Mouse (Mus musculus) monocyte, adult 2 months (primary cell): Measurements from ENCODE around the gene Aqp6.

ENCODE experiments used
- DNase-seq, 2 experiments: peaks; one replicate each; pipeline ENCODE4 v3.0.0; 2022; ENCODE audit warnings: low spot score in 2 of 2, low read depth in 1 of 2

Gene Aqp6

GRCm38 (mm10) chr15:99596841-99597240 is 4.4 kb upstream of the Aqp6 start:
- DNase-seq, result no peak

- no peak for DNase-seq
These were observed 3.6 kb upstream of the Aqp6 start for GRCm38 (mm10) chr15:99597596-99597995.

DNA sequence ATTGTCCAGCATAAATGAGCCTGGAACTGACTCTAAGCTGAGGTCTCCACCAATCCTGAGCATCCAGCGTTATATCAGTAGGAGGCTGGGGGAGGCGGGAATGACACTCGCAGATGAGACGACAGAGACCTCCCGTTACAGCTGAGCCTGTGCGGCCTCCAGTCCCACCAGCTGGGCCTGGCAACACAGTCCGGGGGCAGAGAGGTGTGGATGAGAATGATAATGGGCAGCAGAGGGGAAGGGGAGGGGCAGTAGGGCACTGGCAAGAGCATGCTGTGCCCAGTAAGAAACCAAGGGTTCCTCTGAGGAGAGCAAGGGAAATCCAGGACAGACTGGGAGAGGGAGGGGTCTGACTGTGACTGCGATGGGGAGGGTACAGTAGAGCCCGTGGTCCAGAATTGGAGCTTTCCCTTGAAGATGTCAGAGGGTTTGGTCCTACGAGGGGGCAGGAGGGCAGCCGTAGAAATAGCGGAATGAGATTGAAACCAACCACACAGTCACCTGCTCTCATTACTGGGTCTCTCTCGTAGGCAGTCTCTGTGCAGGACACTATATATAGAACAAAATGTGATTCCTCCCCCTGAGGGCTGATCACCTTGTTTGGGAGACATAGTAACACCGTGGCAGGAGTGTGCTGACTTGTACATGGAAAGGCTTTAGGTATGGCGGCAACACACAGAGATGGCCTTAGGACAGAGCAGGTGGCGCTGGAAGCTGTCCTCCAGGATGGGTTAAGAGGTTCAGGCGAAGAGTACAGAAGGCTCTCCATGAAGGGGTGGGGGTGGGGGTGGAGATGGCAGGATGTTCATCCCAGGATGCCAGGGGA is 1.7 kb upstream of the Aqp6 start:
- DNase-seq, result no peak

GRCm38 (mm10) chr15:99601823-99602120 is 572 bp downstream of the Aqp6 start:
- DNase-seq, result no peak

DNA sequence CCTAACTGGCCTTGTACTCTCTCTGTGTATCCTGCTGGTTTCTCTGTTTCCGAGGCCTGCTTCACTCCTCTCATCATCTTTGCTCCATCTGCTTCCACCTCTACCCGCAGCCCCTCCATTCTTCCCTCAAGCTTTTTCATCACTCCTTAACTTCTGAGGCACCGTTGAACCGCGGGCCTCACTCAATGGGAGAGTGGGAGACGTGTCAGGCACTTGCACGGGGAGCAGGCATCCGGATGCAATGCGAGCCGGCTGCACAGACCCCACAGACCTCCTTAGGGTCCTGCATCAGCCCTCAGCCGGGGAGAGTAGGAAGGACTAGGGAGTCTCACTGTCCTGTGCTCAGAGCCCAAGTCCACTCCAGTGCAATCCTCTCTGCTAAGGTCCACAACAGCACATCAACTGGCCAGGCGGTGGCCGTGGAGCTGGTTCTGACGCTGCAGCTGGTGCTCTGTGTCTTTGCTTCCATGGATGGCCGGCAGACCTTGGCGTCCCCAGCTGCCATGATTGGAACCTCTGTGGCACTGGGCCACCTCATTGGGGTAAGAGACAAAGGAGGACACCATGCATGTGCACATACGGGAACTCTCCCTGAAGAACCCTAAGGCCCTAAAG is 1.1 kb downstream of the Aqp6 start:
- DNase-seq, result no peak

GRCm38 (mm10) chr15:99603216-99603615 is 2.0 kb downstream of the Aqp6 start:
- DNase-seq, result no peak

GRCm38 (mm10) chr15:99605595-99605994 is 4.4 kb downstream of the Aqp6 start:
- DNase-seq, result no peak

GRCm38 (mm10) chr15:99606515-99606914 is 5.3 kb downstream of the Aqp6 start:
- DNase-seq, result no peak

GRCm38 (mm10) chr15:99607388-99608113 is 6.4 kb downstream of the Aqp6 start:
- DNase-seq, result no peak

GRCm38 (mm10) chr15:99608382-99609125 is 7.4 kb downstream of the Aqp6 start:
- DNase-seq, result no peak

DNA sequence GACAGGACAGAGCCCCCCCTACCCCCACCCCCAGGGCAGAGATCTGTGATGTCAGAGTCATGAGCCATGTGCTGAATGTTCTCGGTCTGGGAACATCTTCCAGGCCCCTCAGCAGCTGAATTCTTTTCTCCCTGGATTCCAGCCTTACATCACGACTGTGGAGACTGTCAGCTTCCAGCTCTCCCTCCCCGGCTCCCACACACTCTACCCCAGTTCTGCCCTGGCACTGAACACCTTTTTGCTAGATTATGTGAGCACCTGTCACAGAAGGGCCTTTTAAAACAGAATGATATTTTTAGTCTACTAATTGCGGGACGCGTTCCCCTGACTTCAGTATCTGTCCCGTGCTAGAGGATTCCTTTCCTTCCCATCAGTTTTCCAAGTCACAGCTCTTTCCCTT is 10.4 kb downstream of the Aqp6 start:
- no peak for DNase-seq

GRCm38 (mm10) chr15:99614273-99614672 is 13.1 kb downstream of the Aqp6 start:
- no peak for DNase-seq

DNA sequence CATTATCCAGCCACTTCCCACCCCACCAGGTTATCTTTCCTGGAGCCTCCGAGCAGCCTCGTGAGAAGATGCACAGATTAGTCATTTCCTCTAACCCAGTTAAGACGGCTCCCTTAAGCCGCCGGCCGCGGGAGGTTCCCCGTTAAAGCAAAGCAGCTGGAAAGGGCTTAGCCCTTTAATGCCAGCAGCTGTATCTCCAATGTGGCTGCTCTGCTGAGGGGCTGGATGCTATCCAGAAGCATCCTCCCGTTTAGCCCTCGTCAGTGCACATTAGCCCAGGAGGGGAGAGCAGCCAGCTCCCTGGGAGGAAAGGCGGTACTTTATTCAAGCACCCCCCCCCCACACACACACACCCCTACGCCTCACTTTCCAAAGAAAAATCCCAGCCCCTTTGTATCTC is 13.6 kb downstream of the Aqp6 start:
- DNase-seq, result no peak

GRCm38 (mm10) chr15:99615246-99615645 is 14.0 kb downstream of the Aqp6 start:
- DNase-seq, result no peak

GRCm38 (mm10) chr15:99618595-99618994 is 17.4 kb downstream of the Aqp6 start:
- DNase-seq, result no peak

- no peak for DNase-seq
These were observed 18.6 kb downstream of the Aqp6 start for GRCm38 (mm10) chr15:99619821-99620220.

GRCm38 (mm10) chr15:99622063-99622462 is 20.9 kb downstream of the Aqp6 start:
- DNase-seq, result no peak

GRCm38 (mm10) chr15:99631618-99632017 is 30.4 kb downstream of the Aqp6 start:
- no peak for DNase-seq

GRCm38 (mm10) chr15:99634702-99635101 is 33.5 kb downstream of the Aqp6 start:
- no peak for DNase-seq

GRCm38 (mm10) chr15:99637405-99638123 is 36.4 kb downstream of the Aqp6 start:
- DNase-seq, result no peak

DNA sequence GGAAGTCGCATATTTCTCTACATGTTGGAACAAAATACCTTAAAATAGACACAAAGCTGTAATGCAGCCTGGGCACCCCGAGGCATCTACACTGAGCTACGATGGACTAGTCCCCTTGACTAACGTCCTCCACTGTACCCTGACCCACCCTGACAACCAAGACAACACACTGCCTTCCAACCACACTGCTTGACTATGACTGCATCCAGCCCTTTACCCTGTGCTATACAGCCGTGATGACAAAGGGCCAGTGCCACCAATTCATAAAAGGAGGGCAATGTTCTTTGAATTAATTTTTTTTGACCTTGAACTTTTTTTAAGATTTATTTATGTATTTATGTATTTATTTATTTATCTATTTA is 36.9 kb downstream of the Aqp6 start:
- no peak for DNase-seq
